Mouse (Mus musculus): ENCODE measurements around the gene Ttc28.

DNA sequence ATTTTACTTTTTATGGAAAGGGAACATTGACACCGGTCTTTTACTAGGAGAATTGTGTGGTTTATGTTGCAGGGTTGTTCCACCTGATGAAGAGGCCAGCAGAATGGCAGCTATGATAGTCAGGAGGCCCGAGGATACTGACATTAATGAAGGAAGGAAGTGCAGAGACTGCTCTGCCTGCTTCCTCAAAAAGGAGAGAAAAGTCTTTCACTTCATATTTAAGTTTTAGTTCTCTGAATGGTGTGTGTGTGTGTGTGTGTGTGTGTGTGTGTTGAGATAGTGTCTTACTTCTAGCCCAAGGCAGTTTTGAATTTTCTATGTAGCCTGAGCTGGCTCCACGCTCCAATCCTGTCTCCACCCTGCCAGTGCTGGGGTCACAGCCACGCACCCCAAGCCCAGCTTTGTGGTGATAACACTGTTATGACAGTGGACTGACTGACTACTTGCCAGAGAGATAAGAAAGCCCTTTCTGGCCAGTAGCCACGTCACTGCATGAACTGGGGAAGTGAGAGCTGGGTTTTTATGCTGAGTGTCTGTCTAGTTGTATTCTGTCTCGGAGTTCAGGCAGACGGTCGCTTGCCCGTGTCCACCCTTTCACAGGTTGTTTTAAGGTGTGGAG, 90.7 kb downstream of the Ttc28 start:
- no peak for TF ChIP-seq CTCF (IDR thresholded peaks at IDR 0.05)
- TF ChIP-seq EP300 (IDR thresholded peaks at IDR 0.05), result no peak

Measured in lung, postnatal 0 days (tissue).